Mouse (Mus musculus): Measurements from ENCODE around the gene Cfap43.
A peak's percentile ranks its signal among the peaks of the same experiment; 100 is the strongest.
"Not testable (repeated sequence)": the region's sequence is repeated elsewhere in the genome, so short reads cannot be mapped to it uniquely, and the experiment has no call there.

Cfap43 gene

DNA sequence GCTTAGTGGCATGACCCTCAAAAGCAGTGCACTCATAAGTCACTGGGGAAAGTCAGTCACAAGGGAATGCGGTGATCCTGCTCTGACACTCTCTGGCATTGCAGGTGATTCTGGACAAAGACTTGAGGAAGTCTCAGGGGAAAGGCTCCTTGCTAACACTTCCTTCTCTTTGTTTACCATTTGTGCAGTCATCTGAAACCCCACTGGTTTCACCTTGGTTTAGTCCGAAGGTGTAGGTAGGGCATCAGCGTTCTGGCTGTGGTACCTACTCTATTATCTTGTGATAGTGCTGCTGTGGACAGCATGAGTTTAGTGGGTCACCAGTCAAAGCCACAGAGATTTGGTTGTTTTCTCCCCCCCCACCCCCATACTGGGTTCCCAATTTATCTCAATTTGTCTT lies 69.4 kb downstream of the Cfap43 start:
- DNase-seq, result no peak

DNA sequence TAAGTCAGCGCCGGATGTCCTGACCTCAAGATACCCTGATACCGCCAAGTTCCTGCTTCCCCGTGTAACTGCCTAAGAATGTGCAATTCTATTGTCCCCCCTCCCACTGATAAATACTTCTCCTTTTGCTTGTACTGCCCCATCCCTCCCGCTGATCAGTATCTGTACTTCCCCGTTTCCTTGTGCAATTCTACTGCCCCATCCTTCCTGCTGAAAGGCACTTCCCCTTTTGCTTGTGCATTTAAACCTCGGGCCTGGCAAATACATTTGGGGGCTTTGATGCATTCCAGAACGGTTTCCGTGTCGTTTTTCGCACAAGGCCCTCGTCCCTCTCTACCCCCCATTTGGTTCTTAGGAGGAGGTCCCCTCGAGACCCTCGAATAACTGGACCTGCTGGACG lies 77.9 kb downstream of the Cfap43 start:
- not testable (repeated sequence) for DNase-seq

DNA sequence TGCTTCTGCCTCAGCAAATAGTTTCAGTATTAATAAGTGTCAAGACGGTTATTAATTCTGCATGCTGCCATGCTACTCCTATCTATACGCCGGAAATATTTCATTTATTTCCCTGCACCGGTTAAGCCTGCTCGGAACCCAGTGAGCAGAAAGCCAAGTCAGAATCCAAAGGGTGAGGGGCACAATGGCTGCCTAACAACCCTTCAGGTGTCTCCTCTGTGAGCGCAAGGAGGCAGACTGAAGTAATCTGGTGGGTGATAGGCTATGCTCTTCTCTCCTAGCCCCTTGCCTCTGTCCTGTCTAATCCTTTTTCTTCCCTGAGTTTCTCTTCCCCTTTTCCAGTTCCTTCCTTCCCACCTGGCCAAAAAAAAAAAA lies 81.6 kb downstream of the Cfap43 start:
- no peak for DNase-seq

DNA sequence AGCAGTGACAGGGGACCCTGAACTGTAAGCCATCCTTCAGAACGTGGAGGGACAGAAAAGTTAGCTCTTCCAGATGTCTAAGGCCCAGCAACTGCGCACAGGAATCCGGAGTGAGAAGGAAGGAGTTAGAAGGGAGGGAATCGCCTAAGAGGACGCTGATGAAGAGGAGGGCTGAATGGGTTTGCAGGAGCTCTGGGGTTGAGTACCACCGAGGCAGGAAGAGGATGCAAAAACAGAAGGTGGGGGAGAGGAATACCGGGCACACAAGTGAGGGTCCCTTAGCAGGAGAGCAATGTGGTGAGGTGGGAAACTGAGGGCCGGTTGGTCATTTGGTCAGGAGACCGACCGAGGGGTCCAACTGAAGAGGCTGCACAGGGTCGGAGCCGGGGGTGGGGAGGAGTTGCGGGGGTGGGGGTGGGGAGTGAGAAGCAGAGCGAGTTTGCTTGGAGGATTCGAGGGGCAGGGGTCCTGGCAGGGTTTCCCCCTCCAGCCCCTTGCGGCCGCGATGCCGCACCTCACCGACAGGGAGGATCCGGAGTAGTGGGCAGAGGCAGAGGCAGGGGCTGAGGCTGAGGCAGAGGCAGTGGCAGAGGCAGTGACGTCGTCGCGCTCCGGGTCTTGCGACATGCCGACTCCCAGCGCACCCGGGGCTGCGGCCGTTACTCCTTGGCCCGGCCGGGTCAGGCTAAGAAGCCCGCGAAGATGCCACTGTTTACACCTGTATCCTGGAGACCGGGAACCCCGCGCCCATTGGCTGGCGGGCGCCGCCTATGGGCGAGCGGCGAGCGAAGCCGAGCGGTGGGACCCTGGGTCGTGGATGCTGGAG lies 82.2 kb downstream of the Cfap43 start:
- peak; percentile 65 for DNase-seq

DNA sequence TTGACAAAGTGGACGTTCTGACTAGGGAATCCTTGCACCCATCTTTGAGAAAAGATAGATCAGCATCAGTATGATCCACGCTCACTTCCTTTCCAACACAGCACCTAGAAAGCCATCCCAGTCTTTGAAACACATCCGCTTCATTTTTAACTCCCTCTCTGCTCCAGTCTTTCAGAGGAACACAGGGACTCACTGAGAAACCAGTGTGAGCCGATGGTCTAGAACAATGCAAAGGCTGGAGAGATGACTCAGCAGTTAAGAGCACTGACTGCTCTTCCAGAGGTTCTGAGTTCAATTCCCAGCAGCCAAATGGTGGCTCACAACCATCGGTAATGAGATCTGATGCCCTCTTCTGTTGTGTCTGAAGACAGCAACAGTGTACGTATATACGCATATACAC lies 83.3 kb downstream of the Cfap43 start:
- DNase-seq, result no peak

DNA sequence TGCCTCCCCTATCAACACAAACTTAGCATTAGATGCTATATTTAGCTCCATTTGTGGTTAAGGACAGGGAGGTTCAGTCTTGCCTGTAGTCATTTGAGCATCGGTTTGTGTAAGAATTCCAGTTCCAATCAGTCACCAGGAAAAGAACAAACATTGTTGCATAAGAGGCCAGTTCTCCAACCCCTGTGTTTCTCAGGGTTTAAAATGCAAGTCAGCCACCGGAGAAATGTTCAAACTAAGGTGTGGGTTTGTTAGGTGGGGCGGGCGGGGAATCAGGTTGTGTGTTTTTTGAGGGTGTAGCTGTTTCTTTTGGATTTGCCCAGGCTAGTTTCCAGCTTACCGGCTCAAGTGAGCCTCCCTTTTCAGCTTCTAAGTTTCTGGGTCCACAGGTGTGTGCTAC lies 84.5 kb downstream of the Cfap43 start:
- no peak for DNase-seq

DNA sequence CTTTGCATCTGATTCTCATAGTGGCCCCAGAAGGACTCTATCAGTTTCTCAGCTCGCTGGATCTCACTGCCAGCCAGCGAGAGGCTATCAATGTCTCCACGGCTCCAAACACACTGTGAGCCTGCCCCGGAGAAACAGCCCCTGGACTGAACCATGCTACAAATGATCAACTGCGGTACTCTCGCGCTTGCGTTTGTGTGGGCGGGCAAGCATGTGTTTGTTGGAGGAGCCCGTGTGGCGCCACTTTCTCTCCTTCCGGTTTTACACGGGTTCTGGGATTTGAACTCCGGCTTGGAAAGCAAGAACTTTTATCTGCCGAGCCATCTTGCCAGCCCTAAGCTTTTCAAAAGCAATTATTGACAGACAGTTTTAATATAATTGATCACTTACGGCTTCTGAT lies 86.8 kb downstream of the Cfap43 start:
- DNase-seq, result no peak

DNA sequence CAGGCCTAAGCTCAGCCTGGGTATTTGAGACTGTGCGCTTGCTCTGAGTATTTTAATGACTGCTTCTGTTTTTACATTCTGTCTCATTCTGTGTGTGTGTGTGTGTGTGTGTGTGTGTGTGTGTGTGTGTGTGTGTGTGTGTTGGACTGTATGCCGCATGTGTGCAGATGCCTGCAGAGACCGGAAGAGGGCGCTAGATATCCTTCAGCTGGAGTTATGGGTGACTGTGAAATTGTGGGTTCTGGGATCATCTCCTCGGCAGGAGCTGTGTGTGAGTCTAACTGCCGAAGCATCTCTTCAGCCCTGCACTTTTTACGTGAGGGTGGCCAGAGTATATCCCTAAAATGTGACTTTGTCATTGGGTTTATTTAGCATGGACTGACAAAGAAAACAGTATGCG lies 88.0 kb downstream of the Cfap43 start:
- DNase-seq, result no peak

DNA sequence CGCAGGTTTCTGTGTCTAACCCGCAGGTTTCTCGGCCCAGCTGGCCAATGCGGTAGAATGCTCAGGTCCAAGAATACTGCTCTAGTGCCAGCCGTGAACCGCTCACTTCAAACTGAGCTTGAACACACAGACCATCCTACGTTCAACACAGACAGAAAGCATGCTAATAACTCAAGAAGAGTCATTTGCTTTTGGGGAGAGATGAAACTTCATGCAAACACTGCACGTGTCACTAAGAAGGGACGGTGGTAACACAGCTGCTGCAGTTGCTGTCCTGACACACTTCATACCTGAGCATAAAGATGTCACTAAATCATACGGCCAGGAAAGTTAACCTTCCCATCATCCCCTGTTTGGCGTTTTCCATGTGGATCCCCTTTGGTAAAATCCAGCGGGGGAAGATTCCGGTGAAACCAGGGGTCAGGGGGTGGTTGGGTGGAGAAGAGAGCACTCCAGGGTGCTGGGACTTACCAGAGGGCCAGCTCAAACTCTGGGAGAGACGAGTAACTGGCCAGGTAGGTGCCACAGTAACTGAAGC lies 89.1 kb downstream of the Cfap43 start:
- DNase-seq, result no peak

DNA sequence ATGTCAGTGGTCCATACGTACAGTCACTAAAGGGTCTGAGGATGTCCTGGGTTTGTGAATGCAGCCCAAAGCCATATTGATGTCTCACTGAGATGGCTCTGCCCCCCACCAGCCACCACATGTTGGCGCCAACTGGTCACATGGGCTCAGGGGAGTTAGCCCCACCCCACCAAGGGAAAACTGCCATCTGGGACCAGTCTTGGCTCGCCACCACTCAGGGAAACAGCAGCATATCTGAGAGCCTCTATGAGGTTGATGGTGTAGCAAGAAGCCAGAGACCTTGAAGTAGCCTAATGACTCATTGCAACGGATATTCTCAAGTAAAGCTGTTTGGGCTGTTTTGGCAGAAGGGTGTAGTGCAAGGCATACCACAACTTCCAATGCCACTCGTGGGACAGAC lies 95.1 kb downstream of the Cfap43 start:
- no peak for DNase-seq

DNA sequence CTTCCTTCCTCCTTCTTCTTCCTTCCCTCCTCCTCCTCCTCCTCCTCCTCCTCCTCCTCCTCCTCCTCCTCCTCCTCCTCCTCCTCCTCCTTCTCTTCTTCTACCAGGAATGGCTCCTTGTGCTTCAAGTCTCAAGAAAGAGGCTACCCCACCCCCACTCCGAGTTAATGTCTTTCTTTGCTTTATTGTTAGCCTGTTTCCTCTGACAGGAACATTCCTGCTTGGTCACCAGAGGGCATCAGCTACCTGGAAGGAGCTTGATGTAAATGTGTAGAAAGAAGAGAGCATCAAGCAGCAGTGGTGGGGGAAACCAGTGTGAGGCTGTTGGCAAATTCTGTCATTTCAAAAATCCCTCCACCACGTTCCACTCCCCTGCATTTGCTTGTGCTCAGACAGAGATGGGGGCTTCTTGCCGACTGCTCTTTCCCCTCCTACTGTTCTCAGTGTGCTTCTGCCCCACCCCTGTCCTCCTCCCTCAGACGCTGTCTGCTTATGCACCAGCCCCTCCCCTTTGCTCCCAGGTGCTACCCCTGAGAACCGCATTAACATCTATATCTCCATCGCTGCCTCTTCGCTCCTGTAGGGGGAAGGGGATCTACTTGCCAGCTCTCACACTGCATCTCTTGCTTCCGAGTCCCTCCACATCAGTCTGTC lies 96.8 kb downstream of the Cfap43 start:
- DNase-seq, result peak; percentile 38

DNA sequence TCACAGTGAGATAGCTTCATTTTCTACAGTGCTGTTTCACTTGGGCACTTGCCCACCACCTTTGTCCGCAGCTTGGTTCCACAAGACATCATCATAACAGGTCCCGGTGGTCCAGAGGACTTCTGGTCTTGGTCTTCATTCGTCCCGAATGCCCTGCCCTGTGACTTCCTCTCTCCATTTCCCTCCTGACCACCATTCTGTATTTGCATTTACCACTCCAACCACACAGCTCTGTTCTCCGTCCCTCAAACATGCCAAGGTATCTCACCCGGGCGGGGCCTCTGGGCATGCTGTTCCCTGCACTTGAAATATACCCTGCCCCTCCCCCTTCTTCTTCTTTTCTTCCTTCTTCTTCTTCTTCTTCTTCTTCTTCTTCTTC lies 97.6 kb downstream of the Cfap43 start:
- DNase-seq, result no peak

DNA sequence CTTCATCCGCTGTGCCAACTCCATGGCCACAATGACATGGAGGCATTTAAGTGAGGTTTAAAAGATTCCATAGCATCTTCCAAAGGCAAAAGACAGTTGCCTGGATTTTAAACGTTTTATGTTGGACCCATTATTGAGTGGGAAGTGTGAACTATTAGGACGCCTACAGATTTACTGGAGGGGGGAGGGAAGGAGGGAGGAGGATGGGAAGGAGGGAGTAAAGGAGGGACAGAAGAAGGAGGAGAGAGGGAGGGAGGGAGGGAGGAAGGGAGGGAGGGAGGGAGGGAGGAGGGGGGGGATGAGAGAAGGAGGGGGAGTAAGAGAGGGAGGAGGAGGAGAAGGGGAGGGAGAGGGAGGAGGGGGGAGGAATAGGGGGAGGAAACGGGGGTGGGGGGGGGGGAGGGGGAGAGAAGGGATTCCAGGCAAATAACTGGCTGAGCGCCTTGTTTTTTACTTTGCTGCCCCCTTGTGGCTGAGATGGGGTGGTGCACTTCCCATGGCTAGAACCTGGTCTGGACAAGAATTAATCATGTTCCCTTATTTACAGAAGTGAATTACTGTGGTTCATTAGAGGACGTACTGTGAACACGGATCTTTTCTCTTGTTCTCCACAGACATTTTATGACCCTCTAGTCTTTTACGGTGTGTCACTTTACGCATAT lies 98.1 kb downstream of the Cfap43 start:
- DNase-seq, result peak; percentile 76

DNA sequence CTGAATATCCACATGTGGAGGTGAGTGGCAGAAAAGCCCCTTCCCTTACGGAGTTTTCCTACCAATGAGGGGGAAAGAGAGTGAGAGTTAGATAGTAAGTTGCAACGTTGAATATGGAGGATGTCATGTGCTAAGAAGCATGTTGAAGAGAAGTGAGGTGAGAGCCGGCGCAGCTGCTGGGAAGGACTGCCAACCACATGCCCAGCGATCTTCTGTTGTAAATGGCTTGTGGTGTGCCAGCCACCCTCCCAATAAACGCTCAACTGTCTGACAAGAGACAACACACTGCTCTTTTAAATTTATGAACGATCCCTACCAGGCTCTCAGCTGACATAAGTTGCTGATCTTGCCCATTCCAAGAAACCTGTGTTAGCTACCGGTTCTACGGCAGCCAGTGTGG lies 101.4 kb downstream of the Cfap43 start:
- DNase-seq, result no peak

DNA sequence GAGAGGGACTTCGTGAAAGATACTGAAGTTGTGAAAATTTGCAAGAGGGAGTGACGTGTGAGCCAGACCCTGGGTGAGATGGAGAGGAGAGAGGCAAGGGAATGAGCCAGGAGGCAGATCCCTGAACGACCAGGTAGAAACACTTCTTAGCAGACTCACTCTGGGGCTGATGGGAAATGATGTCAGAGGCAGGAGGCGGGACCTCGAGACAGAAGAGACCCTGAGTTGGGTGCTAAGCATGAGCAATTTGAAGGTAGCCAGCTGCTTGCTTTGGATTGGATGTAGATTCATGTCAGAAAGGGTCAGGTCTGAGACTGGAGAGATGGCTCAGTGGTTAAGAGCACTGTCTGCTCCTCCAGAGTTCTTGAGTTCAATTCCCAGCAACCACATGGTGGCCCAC lies 104.4 kb downstream of the Cfap43 start:
- no peak for DNase-seq

DNA sequence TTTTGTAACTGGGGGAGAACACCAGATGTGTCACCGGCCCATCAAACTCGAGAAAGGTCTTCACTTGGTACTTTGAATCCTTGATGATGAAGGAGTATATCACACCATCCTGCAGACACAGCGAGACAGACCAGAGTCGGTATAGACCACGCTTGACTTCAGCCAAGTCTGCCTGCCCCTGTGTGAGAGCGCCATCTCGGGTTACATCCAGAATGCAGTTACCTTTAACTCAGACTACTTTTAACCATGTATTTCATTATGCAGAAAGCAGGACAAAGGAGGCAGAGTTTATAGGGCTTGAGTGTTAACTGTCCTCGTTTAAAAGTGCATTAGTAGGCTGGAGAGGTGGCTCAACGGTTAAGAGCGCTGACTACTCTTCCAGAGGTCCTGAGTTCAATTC lies 107.0 kb downstream of the Cfap43 start:
- DNase-seq, result no peak

DNA sequence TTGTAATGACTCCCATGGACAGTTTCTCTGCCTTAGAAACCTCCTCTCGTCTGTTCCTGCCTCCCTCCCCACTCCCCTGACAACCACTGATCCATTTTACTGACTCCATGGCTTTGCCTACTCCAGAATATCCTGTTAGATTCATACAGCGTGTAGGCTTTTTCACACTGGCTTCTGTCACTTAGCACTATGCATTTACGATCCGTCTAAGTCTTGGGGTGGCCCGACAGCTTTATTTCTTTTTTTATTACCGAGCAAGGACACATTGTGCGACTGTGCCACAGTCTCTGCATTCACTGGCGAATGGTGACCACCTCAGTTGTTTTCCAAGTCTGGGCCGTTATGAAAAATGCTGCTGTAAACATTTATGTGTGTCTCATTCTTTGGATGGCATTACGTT lies 120.5 kb downstream of the Cfap43 start:
- no peak for DNase-seq

DNA sequence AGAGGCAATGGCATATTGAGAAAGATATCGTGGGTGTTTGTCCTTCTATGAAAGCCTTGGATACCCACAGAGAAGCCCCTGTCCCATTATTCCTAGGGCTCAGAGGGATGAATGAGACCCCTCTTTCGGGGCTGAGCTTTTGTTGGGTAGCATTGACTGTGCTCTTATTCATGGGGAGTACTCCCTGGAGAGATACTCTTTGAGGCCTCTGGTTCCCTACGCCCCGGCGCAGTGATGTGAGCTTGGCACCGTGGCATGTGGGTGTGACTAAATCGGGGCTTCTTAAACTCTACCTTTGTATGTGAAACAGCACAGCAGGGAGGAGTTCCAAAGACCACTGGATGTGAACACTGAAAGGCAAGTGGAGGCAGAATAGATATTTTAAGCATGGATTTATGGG lies 122.4 kb downstream of the Cfap43 start:
- no peak for DNase-seq

DNA sequence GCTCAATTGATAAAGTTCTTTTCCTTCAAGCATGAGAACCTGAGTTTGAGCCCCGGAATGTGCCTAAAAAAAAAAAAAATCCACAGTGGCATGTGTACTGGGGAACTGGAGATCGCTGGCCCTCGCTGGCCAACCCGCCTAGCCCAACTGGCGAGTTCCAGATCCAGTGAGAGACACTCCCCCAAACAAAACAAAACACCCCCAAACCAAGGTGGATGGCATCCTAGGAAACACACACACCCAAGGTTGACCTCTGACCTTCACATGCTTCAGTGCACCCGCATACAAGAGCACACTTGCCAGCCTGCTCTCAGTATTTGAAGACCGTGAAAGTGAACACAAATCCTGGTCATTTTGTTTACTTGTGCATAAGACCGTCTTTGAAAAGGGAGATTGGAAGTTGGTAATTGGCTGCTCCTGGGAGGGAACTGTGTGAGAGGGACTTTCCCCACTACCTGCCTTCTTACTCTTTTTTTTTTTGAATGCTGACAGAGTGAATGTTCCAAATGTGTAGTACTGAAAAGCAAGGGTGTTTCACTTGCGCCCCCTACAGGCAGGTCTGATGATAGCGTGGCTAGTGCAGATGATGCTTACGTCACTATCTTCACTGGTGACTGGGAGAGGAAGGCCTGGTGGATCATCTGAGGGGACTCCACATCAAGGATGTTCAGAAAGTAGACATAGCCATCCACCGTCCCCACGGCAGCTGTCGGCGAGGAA lies 123.9 kb downstream of the Cfap43 start:
- DNase-seq, result peak; percentile 62

DNA sequence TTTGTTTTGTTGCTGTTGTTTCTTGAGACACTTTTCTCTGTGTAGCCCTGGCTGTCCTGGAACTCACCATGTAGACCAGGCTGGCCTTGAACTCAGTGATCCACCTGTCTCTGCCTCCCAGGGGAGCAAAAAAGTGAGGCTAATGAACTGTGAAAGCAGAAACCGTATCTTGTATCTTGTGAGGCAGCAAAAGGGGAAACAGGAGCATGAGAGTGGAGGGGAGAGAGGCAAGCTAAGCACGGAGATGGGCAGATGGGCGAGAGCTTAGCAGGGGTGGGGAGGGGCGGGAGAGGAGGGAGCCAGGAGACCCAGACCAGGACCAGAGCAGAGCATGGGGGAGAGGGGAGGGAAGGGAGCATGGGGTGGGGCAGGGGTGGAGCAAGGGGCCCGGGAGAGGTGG lies 124.8 kb downstream of the Cfap43 start:
- no peak for DNase-seq

DNA sequence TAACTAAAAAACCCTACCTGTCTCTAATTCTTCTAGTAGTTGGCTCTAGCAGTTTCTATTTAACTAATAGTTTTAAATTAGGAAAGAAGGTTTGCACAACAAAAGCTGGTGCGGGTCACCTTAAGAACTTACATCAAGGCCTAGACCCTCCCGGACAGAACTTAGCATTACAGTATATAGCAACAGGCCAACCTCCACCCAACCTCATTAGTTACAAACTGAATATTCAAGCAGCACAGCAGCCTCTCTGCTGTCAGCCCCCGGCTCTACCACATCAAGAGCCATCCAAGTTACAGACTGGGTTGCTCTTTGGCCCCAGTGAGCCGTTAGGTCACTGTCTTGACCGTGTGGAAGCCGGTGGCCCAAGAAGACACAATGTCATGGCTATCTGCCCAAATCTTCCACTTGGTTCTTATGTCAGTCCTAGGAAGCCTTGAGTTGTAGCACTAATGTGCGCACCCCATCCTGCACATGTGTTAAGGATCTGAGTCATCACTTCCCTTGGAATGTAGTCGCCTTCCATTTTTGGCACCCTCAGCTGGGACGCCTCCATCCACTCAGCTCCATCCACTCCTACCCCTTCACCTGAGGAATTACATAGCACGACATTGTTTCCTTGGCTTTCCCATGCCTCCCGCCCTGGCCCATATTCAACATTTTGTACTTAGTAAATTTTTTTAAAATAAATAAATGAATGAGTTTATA lies 128.6 kb downstream of the Cfap43 start:
- no peak for DNase-seq

DNA sequence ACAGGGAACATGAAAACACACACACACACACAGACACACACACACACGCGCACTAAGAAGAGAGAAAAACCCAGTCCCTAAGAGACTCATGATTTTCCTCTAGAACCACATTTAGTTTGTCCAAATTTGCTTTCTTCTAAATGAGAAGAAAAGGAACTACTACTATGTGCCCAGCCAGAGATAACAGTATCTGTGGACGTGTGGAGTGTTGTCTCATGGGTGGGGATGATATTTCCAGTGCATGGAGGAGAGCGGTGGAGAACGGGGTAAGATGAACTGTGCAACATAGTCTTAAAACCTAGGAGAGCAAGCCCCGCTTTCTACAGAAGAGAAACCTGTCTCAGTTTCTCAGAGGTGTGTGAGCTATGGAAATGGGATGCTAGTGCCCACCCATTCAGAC lies 135.2 kb downstream of the Cfap43 start:
- no peak for DNase-seq

DNA sequence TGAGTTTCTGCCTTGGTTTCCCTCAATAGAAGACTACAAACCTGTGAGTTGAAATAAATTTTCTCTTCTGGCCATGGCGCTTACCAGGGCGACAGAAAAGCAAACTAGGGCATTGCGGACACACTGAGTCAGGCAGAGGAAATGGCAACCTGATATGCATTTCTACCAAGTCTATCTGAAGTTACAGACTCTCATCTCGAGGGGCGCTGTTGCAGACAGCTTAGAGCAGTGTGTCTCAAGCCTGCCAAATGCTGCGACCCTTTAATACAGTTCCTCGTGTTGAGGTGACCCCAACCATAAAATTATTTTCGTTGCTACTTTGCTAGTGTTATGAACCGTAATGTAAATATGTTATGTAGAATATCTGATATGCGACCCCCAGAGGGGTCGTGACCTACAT lies 138.1 kb downstream of the Cfap43 start:
- DNase-seq, result no peak

Data from kidney, postnatal 14 days (tissue).